Mouse (Mus musculus) heart, postnatal 0 days (tissue): ENCODE results near the gene Pbx3. TPM values are rescaled to one million over a fixed set of nuclear protein-coding genes. Genes with fewer than 3 reads are reported as not detected.

Experiments
- ATAC-seq: fragments of 200-750 bp; cut with Nextera tagmentation; 2 replicates; pipeline ENCODE4 v1.8.0; 2017; ENCODE audit warnings: low read depth, moderate number of reproducible peaks, moderate library complexity; ENCODE audit not compliant: insufficient read depth
- DNase-seq: peaks from one replicate; pipeline ENCODE4 v3.0.0-alpha.2; 2016; ENCODE audit warnings: low spot score
- H3K27ac ChIP-seq: fragments of 300-500 bp; sonication (generic); 2 replicates; pipeline ENCODE4 v1.5.1; 2014; ENCODE audit warnings: low read depth, mild to moderate bottlenecking
- H3K27me3 ChIP-seq: fragments of 300-500 bp; sonication (generic); 2 replicates; pipeline ENCODE4 v1.6.1; 2014; ENCODE audit warnings: low read length, mixed read lengths; ENCODE audit not compliant: control insufficient read depth, insufficient read depth
- H3K36me3 ChIP-seq: fragments of 300-500 bp; sonication (generic); replicated peaks from 2 replicates; pipeline ENCODE4 v1.6.1; 2014; ENCODE audit warnings: low read length, mixed read lengths; ENCODE audit not compliant: control insufficient read depth, insufficient read depth
- H3K4me1 ChIP-seq: fragments of 300-500 bp; sonication (generic); 2 replicates; pipeline ENCODE4 v1.6.1; 2014; ENCODE audit warnings: antibody characterized with exemption; ENCODE audit not compliant: control insufficient read depth, insufficient read depth
- H3K4me2 ChIP-seq: fragments of 300-500 bp; sonication (generic); 2 replicates; pipeline ENCODE4 v1.6.1; 2014; ENCODE audit warnings: low read depth, mild to moderate bottlenecking, low read length, moderate library complexity
- H3K4me3 ChIP-seq: fragments of 300-500 bp; sonication (generic); 2 replicates; pipeline ENCODE4 v1.5.1; 2014; ENCODE audit warnings: low read depth, low read length
- H3K9ac ChIP-seq: fragments of 300-500 bp; sonication (generic); replicated peaks from 2 replicates; pipeline ENCODE4 v1.6.1; 2014; ENCODE audit warnings: low read depth, low read length, mixed read lengths
- H3K9me3 ChIP-seq: fragments of 300-500 bp; sonication (generic); replicated peaks from 2 replicates; pipeline ENCODE4 v1.6.1; 2016; ENCODE audit warnings: low read length; ENCODE audit not compliant: control insufficient read depth
- CTCF ChIP-seq: IDR thresholded peaks from 2 replicates; pipeline ENCODE4 v1.5.1; 2016; ENCODE audit warnings: antibody characterized with exemption, control low read depth, low read depth
- EP300 ChIP-seq: IDR thresholded peaks from 2 replicates; pipeline ENCODE4 v1.6.1; 2016; ENCODE audit warnings: antibody characterized with exemption, low read depth
- WGBS: fragments of 180-500 bp; shearing (Covaris S2); extraction: QIAGEN DNeasy Blood & Tissue Kit; methylation state at CpG from one replicate; pipeline ENCODE4 v1.1.7; 2014; 5-methylcytosine and 5-hydroxymethylcytosine counted together
- polyA plus RNA-seq: library from polyadenylated mRNA; unstranded; fragments of >200 nt; fragmentation: Nextera tagmentation; extraction: Ambion mirVana; gene quantifications from 2 replicates; pipeline ENCODE4 v1.2.1, GENCODE M21; 2015
- total RNA-seq: library from RNA; depleted of rRNA; stranded (reverse); fragments of >200 nt; gene quantifications from 2 replicates; pipeline ENCODE4 v1.2.3, GENCODE M21; 2014; ENCODE audit warnings: low replicate concordance

The Pbx3 gene
- total and polyA plus RNA-seq, 2 experiments from 2014 or later = 11.4 to 34.3 TPM

- no peak for ATAC-seq
- Histone ChIP-seq H3K4me3 (no peak overlapping the region), H3K36me3 (no peaks in the 10 kb centered on the region), H3K4me1 (no peaks in the 10 kb centered on the region), H3K9ac (no peak overlapping the region), H3K27me3 (no peaks in the 10 kb centered on the region), H3K27ac (no peak overlapping the region), H3K9me3 (no peaks in the 10 kb centered on the region), H3K4me2 (no peak overlapping the region)
- TF ChIP-seq EP300 (no peak), CTCF (no peak)
- no peak for DNase-seq
- WGBS = 75% methylated on average over 6 of the region's 6 CpGs
Observed at GRCm38 (mm10) chr2:34153336-34153735, 219.6 kb downstream of the Pbx3 start.

DNA sequence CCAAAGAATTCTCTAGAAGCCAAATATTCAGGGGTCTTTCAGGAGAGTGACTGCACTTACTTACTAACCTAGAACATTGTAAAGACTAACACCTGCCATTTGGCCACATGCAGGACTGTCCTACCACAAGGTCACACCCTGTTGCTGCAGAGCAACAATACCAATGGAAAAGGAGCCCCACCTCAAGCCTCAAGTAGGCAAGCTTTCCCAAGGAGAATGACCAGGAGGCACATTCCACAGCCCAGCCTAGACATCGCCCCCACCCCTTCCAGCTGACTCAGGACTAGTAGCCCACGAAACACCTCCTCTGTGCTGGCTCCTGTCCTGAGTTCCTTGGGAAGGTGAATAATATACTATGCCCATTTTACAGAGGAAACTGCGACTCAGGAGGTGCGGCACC, 222.4 kb downstream of the Pbx3 start:
- WGBS = 81% methylated on average over 4 of the region's 4 CpGs
- DNase-seq (no peak), ATAC-seq (no peak)
- H3K4me3 ChIP-seq = no peak overlapping the region
- TF ChIP-seq CTCF (no peak), EP300 (no peak)
- no peaks in the 10 kb centered on the region for H3K4me1 ChIP-seq
- no peak overlapping the region for H3K27ac ChIP-seq
- no peaks in the 10 kb centered on the region for H3K36me3 ChIP-seq
- no peak overlapping the region for H3K9ac ChIP-seq
- no peak overlapping the region for H3K4me2 ChIP-seq
- H3K27me3 ChIP-seq = no peaks in the 10 kb centered on the region
- no peaks in the 10 kb centered on the region for H3K9me3 ChIP-seq

GRCm38 (mm10) chr2:34148214-34148613, 224.7 kb downstream of the Pbx3 start:
- Histone ChIP-seq H3K27ac (no peak overlapping the region), H3K4me2 (no peak overlapping the region), H3K9me3 (no peaks in the 10 kb centered on the region), H3K4me3 (no peak overlapping the region), H3K9ac (no peak overlapping the region), H3K27me3 (no peaks in the 10 kb centered on the region), H3K4me1 (no peaks in the 10 kb centered on the region), H3K36me3 (no peaks in the 10 kb centered on the region)
- TF ChIP-seq EP300 = no peak
- no peak for TF ChIP-seq CTCF
- ATAC-seq = no peak
- WGBS = 78% methylated on average over 7 of the region's 7 CpGs
- no peak for DNase-seq

GRCm38 (mm10) chr2:34147476-34147875, 225.5 kb downstream of the Pbx3 start:
- no peak for DNase-seq
- Histone ChIP-seq H3K9ac (no peak overlapping the region), H3K9me3 (no peaks in the 10 kb centered on the region), H3K4me1 (no peaks in the 10 kb centered on the region), H3K27me3 (no peaks in the 10 kb centered on the region), H3K4me2 (no peak overlapping the region), H3K4me3 (no peak overlapping the region), H3K36me3 (no peaks in the 10 kb centered on the region), H3K27ac (no peak overlapping the region)
- no peak for ATAC-seq
- 87% methylated on average over 14 of the region's 14 CpGs for WGBS
- TF ChIP-seq EP300 (no peak), CTCF (no peak)

- H3K36me3 ChIP-seq = no peaks in the 10 kb centered on the region
- no peak overlapping the region for H3K9ac ChIP-seq
- DNase-seq (no peak), ATAC-seq (no peak)
- WGBS = 81% methylated on average over 4 of the region's 4 CpGs
- no peak overlapping the region for H3K4me2 ChIP-seq
- no peaks in the 10 kb centered on the region for H3K9me3 ChIP-seq
- no peak overlapping the region for H3K4me3 ChIP-seq
- no peaks in the 10 kb centered on the region for H3K27me3 ChIP-seq
- TF ChIP-seq EP300 (no peak), CTCF (no peak)
- H3K27ac ChIP-seq = no peak overlapping the region
- H3K4me1 ChIP-seq = no peaks in the 10 kb centered on the region
Observed at GRCm38 (mm10) chr2:34147036-34147435, 225.9 kb downstream of the Pbx3 start.

GRCm38 (mm10) chr2:34146431-34146830, 226.5 kb downstream of the Pbx3 start:
- H3K4me2 ChIP-seq = no peak overlapping the region
- no peaks in the 10 kb centered on the region for H3K36me3 ChIP-seq
- H3K9ac ChIP-seq = no peak overlapping the region
- no peak overlapping the region for H3K27ac ChIP-seq
- no peak overlapping the region for H3K4me3 ChIP-seq
- H3K4me1 ChIP-seq = no peaks in the 10 kb centered on the region
- no peaks in the 10 kb centered on the region for H3K9me3 ChIP-seq
- no peaks in the 10 kb centered on the region for H3K27me3 ChIP-seq
- TF ChIP-seq CTCF (no peak), EP300 (no peak)
- no peak for ATAC-seq
- WGBS = 84% methylated on average over 1 of the region's 1 CpGs
- DNase-seq = no peak
